Mouse (Mus musculus) spleen, embryonic (tissue): Measurements from ENCODE around the gene Kcnk6.

Source experiments
- CTCF ChIA-PET: fragments of 350-600 bp; sonication (Branson Sonifier 250); formaldehyde crosslinking; loops from one replicate; lab custom pipeline; 2022; lab: Charles Lee

Gene Kcnk6

GRCm38 (mm10) chr7:29232247-29233013 is at the start of gene Kcnk6:
TSS of gene Kcnk6 (minus strand) at chr7:29232515.
- CTCF ChIA-PET: interaction anchor here (0.6 kb wide), 2 partner anchors 67 to 443 kb away, joined by 5 to 6 read pairs; partner anchors contain the start of gene Rinl

- CTCF ChIA-PET: interaction anchor here (0.9 kb wide), 1 partner anchor 34 kb away, joined by 3 read pairs; no protein-coding TSS in a partner anchor
Measured at GRCm38 (mm10) chr7:29281201-29282073, 49.1 kb upstream of the Kcnk6 start, which contains the start of gene Spint2. TSS of gene Spint2 (minus strand) at chr7:29281912.

GRCm38 (mm10) chr7:29280801-29281200 is 48.5 kb upstream of the Kcnk6 start:
- CTCF ChIA-PET: interaction anchor here (0.9 kb wide), 1 partner anchor 34 kb away, joined by 3 read pairs; no protein-coding TSS in a partner anchor

GRCm38 (mm10) chr7:29279924-29280323 is 47.6 kb upstream of the Kcnk6 start:
- CTCF ChIA-PET: interaction anchor here (0.7 kb wide), 2 partner anchors 123 to 173 kb away, joined by 7 to 9 read pairs; no protein-coding TSS in a partner anchor

GRCm38 (mm10) chr7:29279261-29279660 is 46.9 kb upstream of the Kcnk6 start:
- CTCF ChIA-PET: no interaction called here

GRCm38 (mm10) chr7:29277510-29277909 is 45.2 kb upstream of the Kcnk6 start:
- CTCF ChIA-PET: no interaction called here

- CTCF ChIA-PET: interaction anchor here (0.6 kb wide), 1 partner anchor 132 kb away, joined by 5 read pairs; no protein-coding TSS in a partner anchor
Measured at GRCm38 (mm10) chr7:29276715-29277114, 44.4 kb upstream of the Kcnk6 start.

- CTCF ChIA-PET: no interaction called here
Measured at GRCm38 (mm10) chr7:29271687-29272465, 39.6 kb upstream of the Kcnk6 start.

- CTCF ChIA-PET: no interaction called here
Measured at GRCm38 (mm10) chr7:29270445-29270844, 38.1 kb upstream of the Kcnk6 start.

- CTCF ChIA-PET: no interaction called here
Measured at GRCm38 (mm10) chr7:29266931-29267330, 34.6 kb upstream of the Kcnk6 start.

- CTCF ChIA-PET: no interaction called here
Measured at GRCm38 (mm10) chr7:29265636-29266035, 33.3 kb upstream of the Kcnk6 start.

GRCm38 (mm10) chr7:29263831-29264230 is 31.5 kb upstream of the Kcnk6 start:
- CTCF ChIA-PET: interaction anchor here (0.5 kb wide), 1 partner anchor 1543 kb away, joined by 3 read pairs; no protein-coding TSS in a partner anchor

GRCm38 (mm10) chr7:29262151-29262550 is 29.8 kb upstream of the Kcnk6 start:
- CTCF ChIA-PET: no interaction called here

GRCm38 (mm10) chr7:29259781-29260730 is 27.7 kb upstream of the Kcnk6 start:
- CTCF ChIA-PET: no interaction called here

- CTCF ChIA-PET: no interaction called here
Measured at GRCm38 (mm10) chr7:29257368-29257767, 25.1 kb upstream of the Kcnk6 start.

- CTCF ChIA-PET: no interaction called here
Measured at GRCm38 (mm10) chr7:29255875-29256274, 23.6 kb upstream of the Kcnk6 start.

GRCm38 (mm10) chr7:29253842-29254241 is 21.5 kb upstream of the Kcnk6 start:
- CTCF ChIA-PET: interaction anchor here (0.6 kb wide), 1 partner anchor 16 kb away, joined by 8 read pairs; no protein-coding TSS in a partner anchor

GRCm38 (mm10) chr7:29251166-29251565 is 18.9 kb upstream of the Kcnk6 start:
- CTCF ChIA-PET: interaction anchor here (0.6 kb wide), 1 partner anchor 46 kb away, joined by 3 read pairs; no protein-coding TSS in a partner anchor

- CTCF ChIA-PET: interaction anchor here (0.7 kb wide), 1 partner anchor 9 kb away, joined by 3 read pairs; no protein-coding TSS in a partner anchor
Measured at GRCm38 (mm10) chr7:29248261-29248841, 16.0 kb upstream of the Kcnk6 start, which contains the start of gene 2200002D01Rik. TSS of gene 2200002D01Rik (minus strand) at chr7:29248466.
